Mouse (Mus musculus): ENCODE data around the gene Hoxb8. TPM values are rescaled to one million over a fixed set of nuclear protein-coding genes. Genes with fewer than 3 reads are reported as not detected.

The Hoxb8 gene
- polyA plus RNA-seq (2014; fragmentation: Illumina TruSeq; extraction: RNeasy Lipid Tissue Mini Kit (QIAGEN cat#74804); ENCODE audit: low read depth, low replicate concordance), result 0.07 TPM

GRCm38 (mm10) chr11:96281855-96282570 is at the start of gene Hoxb8:
Hoxb8 (plus strand) TSS chr11:96281905.

GRCm38 (mm10) chr11:96270996-96271540 is 10.6 kb upstream of the Hoxb8 start, which contains the start of gene Hoxb9:
Hoxb9 (plus strand) TSS chr11:96271457.

DNA sequence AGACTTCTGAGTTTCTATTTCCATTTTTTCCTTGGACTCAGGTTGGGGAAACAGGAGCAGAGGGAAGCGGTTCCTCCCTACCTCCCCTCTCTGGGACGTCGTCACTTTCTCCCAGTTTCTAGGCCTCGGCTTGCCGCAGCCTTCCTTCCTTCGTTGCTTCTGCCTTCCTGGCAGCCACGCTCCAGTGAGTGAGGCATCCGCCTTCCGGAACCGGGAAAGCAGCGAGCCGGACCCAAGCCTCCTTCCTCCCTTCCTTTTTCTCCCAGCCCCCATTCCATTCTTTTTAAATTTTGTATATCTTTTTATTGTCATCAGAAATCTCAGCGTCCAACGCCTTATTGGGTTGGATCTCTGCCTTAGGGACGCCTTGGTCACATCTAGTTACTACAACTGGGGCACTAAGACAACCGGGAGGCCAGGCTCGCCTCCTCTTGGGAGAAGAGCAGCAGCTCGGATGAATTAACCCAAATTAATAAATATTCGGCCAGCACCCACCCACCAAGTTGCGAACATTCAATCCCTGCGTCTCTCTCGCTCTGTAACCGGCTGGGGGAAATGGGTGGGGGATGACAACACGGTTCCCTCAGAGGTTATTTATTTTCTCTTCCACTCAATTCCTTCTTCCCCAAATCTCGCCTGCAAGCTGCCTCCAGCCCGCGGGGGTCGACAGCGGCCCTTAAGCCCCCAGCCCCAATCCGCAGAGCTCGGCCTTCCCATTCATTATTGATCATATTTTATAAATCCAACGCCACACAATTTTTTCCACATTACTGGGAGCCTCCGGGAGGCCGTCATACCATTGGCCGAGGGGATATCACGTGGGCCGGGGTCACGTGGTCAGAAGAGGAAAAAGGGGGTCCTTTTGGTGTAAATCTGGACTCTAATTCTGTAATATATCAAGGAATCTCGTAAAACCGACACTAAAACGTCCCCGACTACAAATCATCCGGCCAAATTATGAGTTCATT is 4.3 kb downstream of the Hoxb8 start, which contains the start of gene Hoxb7:
Hoxb7 (plus strand) TSS at position 853 of the 968 bp plus-strand sequence.

DNA sequence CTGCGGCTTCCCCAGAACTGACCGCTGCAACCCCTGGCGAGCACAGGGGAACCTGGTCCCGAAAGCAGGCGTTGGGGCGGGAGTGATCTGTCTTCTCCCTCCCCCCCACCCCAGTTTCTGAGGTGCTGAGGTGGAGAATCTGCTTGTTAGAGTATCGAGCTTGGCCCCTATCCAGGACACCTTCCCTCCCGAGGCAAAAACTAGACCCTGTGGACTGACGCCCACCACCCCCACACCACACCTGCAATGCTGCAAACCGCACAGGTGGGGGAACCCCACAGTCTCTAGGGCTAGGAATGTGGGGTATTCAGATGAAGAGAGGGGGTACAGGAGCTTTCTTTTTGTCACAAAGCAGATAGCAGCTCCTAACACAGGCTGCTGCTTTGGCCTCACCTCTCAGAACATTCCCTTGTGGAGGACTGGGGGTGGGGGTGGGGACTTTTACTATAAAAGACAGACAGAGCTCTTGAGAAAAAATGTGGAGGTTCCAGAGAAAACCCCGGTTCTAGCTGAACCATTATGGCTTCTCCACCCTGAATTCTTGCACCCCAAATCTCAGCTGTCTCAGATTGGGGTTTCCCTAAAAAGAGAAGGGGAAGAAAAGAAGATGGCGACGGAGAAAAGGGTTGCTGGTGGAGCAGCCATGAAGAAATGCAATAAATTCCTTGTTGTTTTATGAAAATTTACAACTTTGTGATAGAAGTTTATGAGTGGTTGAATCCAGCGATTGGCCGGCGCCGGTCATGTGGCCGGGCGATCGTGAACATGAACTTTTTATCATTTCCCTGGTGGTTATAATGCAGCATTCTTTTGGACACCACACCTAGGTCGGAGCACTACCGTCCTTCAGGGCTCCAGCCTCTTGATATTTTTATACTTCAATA is 10.2 kb downstream of the Hoxb8 start, which contains the start of gene Hoxb6:
Hoxb6 (plus strand) TSS at position 796 of the 884 bp plus-strand sequence.

GRCm38 (mm10) chr11:96303151-96304099 is 21.7 kb downstream of the Hoxb8 start, which contains the start of gene Hoxb5:
Hoxb5 (plus strand) TSS chr11:96303336.

DNA sequence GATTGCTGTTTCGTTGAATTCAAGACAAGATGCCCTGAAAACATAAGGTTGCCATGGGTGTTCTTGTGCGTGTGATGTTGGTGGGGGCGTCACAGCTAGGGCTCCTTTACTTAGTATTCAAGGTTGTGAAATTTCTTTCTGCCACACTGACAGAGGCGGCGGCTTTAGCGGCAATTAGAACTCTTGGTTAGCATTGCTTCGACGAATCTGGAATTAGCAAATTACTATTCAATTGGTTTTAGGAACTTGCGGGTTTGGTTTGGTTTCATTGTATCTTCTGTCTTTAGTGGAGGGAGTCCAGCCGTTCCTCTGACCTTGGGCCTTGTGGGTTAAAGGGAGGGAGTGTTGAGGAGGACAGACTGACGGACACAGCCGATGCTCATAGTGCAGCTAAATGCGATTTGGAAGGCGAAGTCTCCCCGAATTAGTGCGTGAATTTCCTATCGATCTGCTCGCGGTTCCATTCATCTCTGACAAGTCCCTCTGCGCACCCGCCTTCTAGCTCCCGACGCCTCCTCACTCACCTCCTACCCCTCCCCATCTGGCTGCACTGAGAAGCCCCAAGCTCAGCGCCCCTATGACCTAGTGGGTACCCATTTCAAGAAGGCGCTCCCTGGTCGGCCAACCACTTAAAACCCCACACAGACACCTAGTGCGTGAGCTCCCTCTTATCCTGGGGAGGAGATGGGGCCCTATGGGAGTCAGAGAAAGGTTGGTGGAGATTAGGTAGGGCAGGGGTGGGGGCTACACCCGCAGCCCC is 36.1 kb downstream of the Hoxb8 start, which contains the start of gene Hoxb4:
Hoxb4 (plus strand) TSS at position 660 of the 760 bp plus-strand sequence.

DNA sequence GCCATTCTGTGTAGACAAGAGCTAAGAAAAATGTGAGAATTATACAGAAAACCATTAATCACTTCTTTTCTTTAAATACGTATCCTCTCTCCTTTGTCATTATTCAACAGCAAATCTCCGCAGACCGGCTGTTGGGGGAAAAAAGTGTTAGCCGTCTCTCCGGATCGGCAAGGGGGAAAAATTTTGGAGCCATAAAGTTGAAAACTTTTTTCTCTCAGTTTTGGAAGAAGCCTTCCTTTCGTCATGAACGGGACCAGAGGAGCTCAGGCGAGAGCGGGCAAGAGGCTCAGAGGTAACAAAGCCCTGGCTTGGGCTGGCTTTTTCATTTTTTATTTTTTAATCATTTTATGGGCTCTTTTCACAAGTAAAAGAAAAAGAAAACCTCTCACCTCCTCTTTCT is 41.4 kb downstream of the Hoxb8 start, which contains the start of gene Hoxb3:
Hoxb3 (plus strand) TSS at position 173 of the 400 bp plus-strand sequence.

Other genes starting within 250 kb of the Hoxb8 start
- 22.2 TPM for gene Snf8, start 247.0 kb upstream of the Hoxb8 start, polyA plus RNA-seq (2014; fragmentation: Illumina TruSeq; extraction: RNeasy Lipid Tissue Mini Kit (QIAGEN cat#74804); ENCODE audit: low read depth, low replicate concordance)
- gene Ube2z, start 216.5 kb upstream of the Hoxb8 start, polyA plus RNA-seq (2014; fragmentation: Illumina TruSeq; extraction: RNeasy Lipid Tissue Mini Kit (QIAGEN cat#74804); ENCODE audit: low read depth, low replicate concordance), result 13.5 TPM
- 2.9 TPM for gene Atp5g1, start 206.2 kb upstream of the Hoxb8 start, polyA plus RNA-seq (2014; fragmentation: Illumina TruSeq; extraction: RNeasy Lipid Tissue Mini Kit (QIAGEN cat#74804); ENCODE audit: low read depth, low replicate concordance)
- gene Calcoco2, start 169.9 kb upstream of the Hoxb8 start, polyA plus RNA-seq (2014; fragmentation: Illumina TruSeq; extraction: RNeasy Lipid Tissue Mini Kit (QIAGEN cat#74804); ENCODE audit: low read depth, low replicate concordance), result 0.17 TPM
- gene Ttll6, start 148.1 kb upstream of the Hoxb8 start, polyA plus RNA-seq (2014; fragmentation: Illumina TruSeq; extraction: RNeasy Lipid Tissue Mini Kit (QIAGEN cat#74804); ENCODE audit: low read depth, low replicate concordance), result 51.3 TPM
- gene Hoxb13, start 87.6 kb upstream of the Hoxb8 start, polyA plus RNA-seq (2014; fragmentation: Illumina TruSeq; extraction: RNeasy Lipid Tissue Mini Kit (QIAGEN cat#74804); ENCODE audit: low read depth, low replicate concordance), result not detected
- 0.43 TPM for gene Hoxb9, start 10.4 kb upstream of the Hoxb8 start, polyA plus RNA-seq (2014; fragmentation: Illumina TruSeq; extraction: RNeasy Lipid Tissue Mini Kit (QIAGEN cat#74804); ENCODE audit: low read depth, low replicate concordance)
- gene Hoxb7, start 4.7 kb downstream of the Hoxb8 start, polyA plus RNA-seq (2014; fragmentation: Illumina TruSeq; extraction: RNeasy Lipid Tissue Mini Kit (QIAGEN cat#74804); ENCODE audit: low read depth, low replicate concordance), result not detected
- not detected for gene Hoxb6, start 10.6 kb downstream of the Hoxb8 start, polyA plus RNA-seq (2014; fragmentation: Illumina TruSeq; extraction: RNeasy Lipid Tissue Mini Kit (QIAGEN cat#74804); ENCODE audit: low read depth, low replicate concordance)
- not detected for gene Hoxb5, start 21.4 kb downstream of the Hoxb8 start, polyA plus RNA-seq (2014; fragmentation: Illumina TruSeq; extraction: RNeasy Lipid Tissue Mini Kit (QIAGEN cat#74804); ENCODE audit: low read depth, low replicate concordance)
- gene Hoxb4, start 36.4 kb downstream of the Hoxb8 start, polyA plus RNA-seq (2014; fragmentation: Illumina TruSeq; extraction: RNeasy Lipid Tissue Mini Kit (QIAGEN cat#74804); ENCODE audit: low read depth, low replicate concordance), result 0.15 TPM
- 1.4 TPM for gene Hoxb3, start 41.4 kb downstream of the Hoxb8 start, polyA plus RNA-seq (2014; fragmentation: Illumina TruSeq; extraction: RNeasy Lipid Tissue Mini Kit (QIAGEN cat#74804); ENCODE audit: low read depth, low replicate concordance)
- gene Hoxb2, start 68.6 kb downstream of the Hoxb8 start, polyA plus RNA-seq (2014; fragmentation: Illumina TruSeq; extraction: RNeasy Lipid Tissue Mini Kit (QIAGEN cat#74804); ENCODE audit: low read depth, low replicate concordance), result 0.32 TPM
- not detected for gene Hoxb1, start 83.8 kb downstream of the Hoxb8 start, polyA plus RNA-seq (2014; fragmentation: Illumina TruSeq; extraction: RNeasy Lipid Tissue Mini Kit (QIAGEN cat#74804); ENCODE audit: low read depth, low replicate concordance)
- gene Skap1, start 182.7 kb downstream of the Hoxb8 start, polyA plus RNA-seq (2014; fragmentation: Illumina TruSeq; extraction: RNeasy Lipid Tissue Mini Kit (QIAGEN cat#74804); ENCODE audit: low read depth, low replicate concordance), result 2.2 TPM

Data from testis, adult 10 weeks (tissue).